Mouse (Mus musculus) cerebellum, adult 2 months (tissue): ENCODE measurements at regions not wholly inside any gene's neighbourhood (a gene's known extent, or its start where the extent isn't known, plus 50 kb on each side); places are given as distances from the start of the nearest gene placed in this dataset.

Experiments used
- CTCF ChIP-seq: fragments of 200-500 bp; IDR thresholded peaks from 2 replicates; pipeline ENCODE4 v1.5.1; 2011; ENCODE audit warnings: low read depth, mild to moderate bottlenecking, control low read depth, low read length, moderate library complexity, borderline replicate concordance; ENCODE audit not compliant: insufficient read depth
- POLR2A ChIP-seq: fragments of 200-500 bp; IDR thresholded peaks from 2 replicates; pipeline ENCODE4 v1.6.1; 2011; ENCODE audit warnings: low read length, control low read depth, borderline replicate concordance; ENCODE audit not compliant: insufficient read depth

GRCm38 (mm10) chr13:72282764-72283163 lies 319.2 kb upstream of the Irx1 start:
- TF ChIP-seq POLR2A (no peak), CTCF (no peak)
